Mouse (Mus musculus): ENCODE measurements around the gene Pam.
"Not testable (repeated sequence)": the region's sequence is repeated elsewhere in the genome, so short reads cannot be mapped to it uniquely, and the experiment has no call there.

The Pam gene

DNA sequence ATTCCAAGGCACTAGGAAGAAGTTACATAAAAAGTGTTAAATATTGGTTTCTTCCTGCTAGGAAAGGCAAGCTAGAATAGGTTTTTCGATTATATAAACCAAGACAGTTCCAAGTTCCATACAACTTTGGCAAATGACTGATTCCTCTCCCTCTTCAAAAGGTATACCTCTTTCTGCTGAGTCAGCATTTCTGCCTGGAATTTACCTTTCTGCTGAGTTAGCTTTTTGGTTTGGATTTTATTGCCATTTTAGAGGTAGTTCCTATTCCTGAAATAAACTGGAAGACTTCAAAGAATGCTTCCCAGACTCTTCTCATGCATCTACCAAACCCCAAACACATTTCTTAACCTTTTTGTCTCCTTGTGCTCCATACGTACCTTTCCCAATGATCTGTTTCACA lies 327.4 kb downstream of the Pam start:
- peak; percentile 22 for DNase-seq (ENCODE audit: low read depth)

DNA sequence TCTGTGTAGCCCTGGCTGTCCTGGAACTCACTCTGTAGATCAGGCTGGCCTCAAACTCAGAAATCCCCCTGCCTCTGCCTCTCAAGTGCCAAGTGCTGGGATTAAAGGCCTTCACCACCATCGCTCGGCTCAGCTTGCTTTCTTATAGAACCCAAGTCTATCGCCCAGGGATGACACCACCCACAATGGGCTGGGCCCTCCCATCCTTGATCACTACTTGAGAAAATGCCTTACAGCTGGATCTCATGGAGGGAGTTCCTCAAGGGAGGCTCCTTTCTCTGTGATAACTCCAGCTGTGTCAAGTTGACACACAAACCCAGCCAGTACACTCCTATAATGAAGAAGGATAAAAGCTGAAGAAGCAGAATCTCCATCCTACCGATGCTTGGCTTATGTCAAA lies 329.7 kb downstream of the Pam start:
- not testable (repeated sequence) for DNase-seq (ENCODE audit: low read depth)

DNA sequence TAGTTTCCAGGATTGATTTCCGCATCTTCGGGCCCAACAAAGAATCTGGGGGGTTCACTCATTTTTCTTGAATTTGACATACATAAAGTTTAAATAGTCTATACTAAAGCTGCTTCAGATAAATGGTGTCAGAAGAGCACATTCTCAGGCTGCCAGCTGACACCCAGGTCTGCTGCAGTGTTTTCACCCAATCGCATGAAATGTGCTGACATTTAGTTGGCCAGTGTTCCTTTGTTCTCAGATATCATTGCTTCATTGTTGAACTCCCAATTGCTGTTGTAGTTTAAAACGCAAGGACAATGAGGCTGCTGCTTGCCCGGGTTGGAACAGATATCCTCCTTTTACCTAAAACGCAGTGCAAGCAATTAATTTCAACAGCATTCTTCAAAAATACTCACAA lies 334.0 kb downstream of the Pam start:
- DNase-seq (ENCODE audit: low read depth), result no peak

GRCm38 (mm10) chr1:97760598-97760997 lies 334.8 kb downstream of the Pam start:
- DNase-seq (ENCODE audit: low read depth), result no peak

- no peak for DNase-seq (ENCODE audit: low read depth)
Measured at GRCm38 (mm10) chr1:97759841-97760240, 335.6 kb downstream of the Pam start.

- no peak for DNase-seq (ENCODE audit: low read depth)
Measured at GRCm38 (mm10) chr1:97754392-97754791, 341.1 kb downstream of the Pam start.

DNA sequence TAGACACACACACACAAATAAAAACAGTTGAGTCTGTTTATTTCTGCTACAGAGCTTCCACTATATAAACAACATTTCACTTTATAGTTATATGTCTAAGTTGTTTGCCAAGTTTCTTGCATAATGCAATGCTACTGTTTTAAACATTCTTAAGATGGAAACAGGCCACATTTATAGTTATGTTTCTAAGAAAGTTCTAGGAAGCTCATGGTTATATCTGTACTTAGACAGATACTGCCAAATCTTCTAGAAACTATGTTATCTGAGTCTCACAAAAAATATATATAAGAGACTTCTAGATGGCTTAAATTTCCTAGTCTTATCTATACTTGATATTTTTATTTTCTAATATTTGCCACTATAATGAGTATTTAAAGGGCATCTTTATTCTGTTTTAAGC lies 342.2 kb downstream of the Pam start:
- no peak for DNase-seq (ENCODE audit: low read depth)

GRCm38 (mm10) chr1:97748163-97748562 lies 347.3 kb downstream of the Pam start:
- DNase-seq (ENCODE audit: low read depth), result no peak

- DNase-seq (ENCODE audit: low read depth), result no peak
Measured at GRCm38 (mm10) chr1:97746261-97746660, 349.2 kb downstream of the Pam start.

DNA sequence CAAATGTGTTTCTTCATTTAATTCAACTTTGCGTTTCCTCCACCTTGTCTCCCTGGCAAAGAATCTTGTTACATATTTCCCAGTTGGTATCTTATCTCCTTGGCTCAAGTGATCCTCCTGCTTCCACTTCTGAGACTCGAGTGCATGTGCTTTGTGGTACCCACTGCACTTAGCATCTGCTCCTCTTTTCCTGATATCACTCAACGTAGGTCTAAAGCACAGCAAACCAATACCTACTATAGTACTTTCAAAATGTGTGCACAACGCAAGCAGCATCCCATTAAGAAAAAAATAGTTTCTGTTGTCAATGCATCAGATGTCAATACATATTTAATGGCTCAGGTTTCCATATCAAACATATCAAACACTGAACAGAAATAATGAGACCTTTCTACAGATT lies 349.7 kb downstream of the Pam start:
- DNase-seq (ENCODE audit: low read depth), result no peak
